Mouse (Mus musculus): Measurements from ENCODE around the gene Nr2f1. TPM values are rescaled to one million over a fixed set of nuclear protein-coding genes. Genes with fewer than 3 reads are reported as not detected.

Nr2f1 gene
- polyA plus RNA-seq, 1 experiment: not detected

GRCm38 (mm10) chr13:78193211-78193610 lies 6.3 kb downstream of the Nr2f1 start:
- no peak for TF ChIP-seq GATA1 (IDR thresholded peaks at IDR 0.05; ENCODE audit: low read length)

GRCm38 (mm10) chr13:78189586-78189985 lies 10.0 kb downstream of the Nr2f1 start:
- TF ChIP-seq GATA1 (IDR thresholded peaks at IDR 0.05; ENCODE audit: low read length): no peak

GRCm38 (mm10) chr13:78187833-78188232 lies 11.7 kb downstream of the Nr2f1 start:
- no peak for TF ChIP-seq GATA1 (IDR thresholded peaks at IDR 0.05; ENCODE audit: low read length)

- no peak for TF ChIP-seq GATA1 (IDR thresholded peaks at IDR 0.05; ENCODE audit: low read length)
These were observed 13.1 kb downstream of the Nr2f1 start for GRCm38 (mm10) chr13:78186340-78186946.

GRCm38 (mm10) chr13:78184786-78185466 lies 14.6 kb downstream of the Nr2f1 start:
- TF ChIP-seq GATA1 (IDR thresholded peaks at IDR 0.05; ENCODE audit: low read length): no peak

GRCm38 (mm10) chr13:78183986-78184385 lies 15.6 kb downstream of the Nr2f1 start:
- no peak for TF ChIP-seq GATA1 (IDR thresholded peaks at IDR 0.05; ENCODE audit: low read length)

GRCm38 (mm10) chr13:78183004-78183403 lies 16.6 kb downstream of the Nr2f1 start:
- no peak for TF ChIP-seq GATA1 (IDR thresholded peaks at IDR 0.05; ENCODE audit: low read length)

GRCm38 (mm10) chr13:78181930-78182558 lies 17.5 kb downstream of the Nr2f1 start:
- TF ChIP-seq GATA1 (IDR thresholded peaks at IDR 0.05; ENCODE audit: low read length): no peak

GRCm38 (mm10) chr13:78181071-78181929 lies 18.3 kb downstream of the Nr2f1 start:
- no peak for TF ChIP-seq GATA1 (IDR thresholded peaks at IDR 0.05; ENCODE audit: low read length)

- no peak for TF ChIP-seq GATA1 (IDR thresholded peaks at IDR 0.05; ENCODE audit: low read length)
These were observed 19.3 kb downstream of the Nr2f1 start for GRCm38 (mm10) chr13:78180261-78180660.

- no peak for TF ChIP-seq GATA1 (IDR thresholded peaks at IDR 0.05; ENCODE audit: low read length)
These were observed 20.1 kb downstream of the Nr2f1 start for GRCm38 (mm10) chr13:78179312-78180097.

- no peak for TF ChIP-seq GATA1 (IDR thresholded peaks at IDR 0.05; ENCODE audit: low read length)
These were observed 20.8 kb downstream of the Nr2f1 start for GRCm38 (mm10) chr13:78178771-78179170.

GRCm38 (mm10) chr13:78178021-78178420 lies 21.5 kb downstream of the Nr2f1 start:
- no peak for TF ChIP-seq GATA1 (IDR thresholded peaks at IDR 0.05; ENCODE audit: low read length)

- TF ChIP-seq GATA1 (IDR thresholded peaks at IDR 0.05; ENCODE audit: low read length): no peak
These were observed 22.1 kb downstream of the Nr2f1 start for GRCm38 (mm10) chr13:78177381-78177950.

Measured in G1E-ER4 (cell line).